Mouse (Mus musculus) intestine, postnatal 0 days (tissue): Measurements from ENCODE around the gene Gm28308. TPM values are rescaled to one million over a fixed set of nuclear protein-coding genes. Genes with fewer than 3 reads are reported as not detected.
A peak's percentile ranks its signal among the peaks of the same experiment; 100 is the strongest.

Experiments used
- ATAC-seq: fragments of 200-750 bp; cut with Nextera tagmentation; 2 replicates; pipeline ENCODE4 v1.8.0; 2017; ENCODE audit warnings: mild to moderate bottlenecking, moderate TSS enrichment, moderate library complexity
- H3K27ac ChIP-seq: fragments of 300-500 bp; sonication (generic); 2 replicates; pipeline ENCODE4 v1.5.1; 2014; ENCODE audit warnings: mild to moderate bottlenecking, low read depth, low read length, moderate library complexity
- H3K27me3 ChIP-seq: fragments of 300-500 bp; sonication (generic); replicated peaks from 2 replicates; pipeline ENCODE4 v1.6.1; 2014; ENCODE audit warnings: low read length, mixed read lengths; ENCODE audit not compliant: control insufficient read depth, insufficient read depth
- H3K36me3 ChIP-seq: fragments of 300-500 bp; sonication (generic); 2 replicates; pipeline ENCODE4 v1.6.1; 2014; ENCODE audit warnings: mild to moderate bottlenecking, moderate library complexity; ENCODE audit not compliant: control insufficient read depth, insufficient read depth
- H3K4me1 ChIP-seq: fragments of 300-500 bp; sonication (generic); replicated peaks from 2 replicates; pipeline ENCODE4 v1.6.1; 2014; ENCODE audit warnings: antibody characterized with exemption, low read length, mixed read lengths; ENCODE audit not compliant: control insufficient read depth, insufficient read depth
- H3K4me2 ChIP-seq: fragments of 300-500 bp; sonication (generic); replicated peaks from 2 replicates; pipeline ENCODE4 v1.6.1; 2014; ENCODE audit warnings: low read depth, mild to moderate bottlenecking, moderate library complexity
- H3K4me3 ChIP-seq: fragments of 300-500 bp; sonication (generic); 2 replicates; pipeline ENCODE4 v1.5.1; 2014; ENCODE audit warnings: low read depth, low read length
- H3K9ac ChIP-seq: fragments of 300-500 bp; sonication (generic); 2 replicates; pipeline ENCODE4 v1.6.1; 2014; ENCODE audit warnings: mild to moderate bottlenecking, low read depth, low read length
- H3K9me3 ChIP-seq: fragments of 300-500 bp; sonication (generic); 2 replicates; pipeline ENCODE4 v1.6.1; 2016; ENCODE audit warnings: mixed run types; ENCODE audit not compliant: control insufficient read depth
- CTCF ChIP-seq: sonication (generic); IDR thresholded peaks from 2 replicates; pipeline ENCODE4 v1.5.1; 2016; ENCODE audit warnings: low read depth, mild to moderate bottlenecking, control low read depth, antibody characterized with exemption, moderate library complexity
- WGBS: fragments of 180-500 bp; shearing (Covaris S2); extraction: QIAGEN DNeasy Blood & Tissue Kit; methylation state at CpG from one replicate; pipeline ENCODE4 v1.1.7; 2014; 5-methylcytosine and 5-hydroxymethylcytosine counted together
- polyA plus RNA-seq: library from polyadenylated mRNA; unstranded; fragments of >200 nt; fragmentation: Nextera tagmentation; extraction: Ambion mirVana; gene quantifications from 2 replicates; pipeline ENCODE4 v1.2.1, GENCODE M21; 2015

The Gm28308 gene
- polyA plus RNA-seq, 1 experiment from 2014 or later: not detected

DNA sequence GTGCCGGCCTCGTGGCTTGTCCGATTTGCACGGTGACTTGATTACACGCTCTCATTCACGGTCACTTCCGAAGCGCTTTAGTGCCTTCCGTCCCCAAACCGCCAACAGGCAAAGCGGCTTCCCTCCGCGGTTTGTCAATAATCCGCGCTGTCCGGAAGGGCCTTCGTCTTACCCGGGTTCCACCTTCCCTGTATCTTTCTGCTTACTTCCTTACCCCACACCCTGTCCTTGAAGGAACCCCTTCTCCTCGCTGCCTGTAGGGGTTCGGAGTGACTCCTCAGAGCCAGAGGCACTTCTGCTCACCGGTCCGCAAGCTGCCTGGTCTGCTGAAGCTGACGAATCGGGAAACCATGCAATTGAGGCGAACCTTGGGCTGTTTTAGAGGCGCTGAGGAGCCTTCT lies 33.3 kb upstream of the Gm28308 start:
- Histone ChIP-seq H3K27me3 (peaks cover 98% of the 10 kb centered on the region), H3K4me3 (peak overlapping the region; percentile 30), H3K27ac (no peak overlapping the region), H3K9ac (0 out of 2 replicates have a peak overlapping the region, but pooled peaks have one; percentile 13), H3K36me3 (no peaks in the 10 kb centered on the region; the same call in 1 of the 2 replicates), H3K9me3 (no peaks in the 10 kb centered on the region), H3K4me1 (no peaks in the 10 kb centered on the region), H3K4me2 (peak overlapping the region; percentile 37; the same call in 1 of the 2 replicates)
- ATAC-seq: no peak
- no peak for TF ChIP-seq CTCF
- under 1% methylated on average over 26 of the region's 26 CpGs for WGBS

DNA sequence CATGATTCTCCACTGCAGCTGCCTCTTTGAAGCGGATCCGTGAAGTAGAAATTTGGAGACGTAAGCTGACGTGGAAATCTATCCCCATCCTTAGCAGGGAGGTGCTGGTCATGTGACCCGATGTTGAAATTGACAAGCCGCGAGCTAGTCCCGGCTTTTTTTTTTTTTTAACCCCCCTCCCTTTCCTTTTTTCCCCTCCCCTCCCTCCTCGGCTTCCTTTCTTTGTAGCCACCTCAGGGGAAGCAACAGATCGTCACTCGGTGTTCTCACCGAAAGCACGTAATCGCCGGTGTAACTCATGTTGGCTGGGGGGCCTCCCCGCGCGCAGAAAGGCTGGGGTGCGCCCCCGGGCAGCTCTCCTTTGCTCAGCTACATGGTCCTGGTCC lies 32.6 kb upstream of the Gm28308 start, which contains the start of gene Hoxa11:
Gene Hoxa11, minus strand, starts transcription at position 54 of the 386 bp plus-strand sequence.
- no peaks in the 10 kb centered on the region; the same call in 1 of the 2 replicates for H3K36me3 ChIP-seq
- under 1% methylated on average over 20 of the region's 20 CpGs for WGBS
- H3K4me2 ChIP-seq: peak within 1 kb of the TSS; percentile 40
- no peaks in the 10 kb centered on the region for H3K4me1 ChIP-seq
- H3K9me3 ChIP-seq: no peaks in the 10 kb centered on the region
- no peak within 1 kb of the TSS for H3K27ac ChIP-seq
- ATAC-seq: no peak
- H3K9ac ChIP-seq: peak within 1 kb of the TSS; percentile 13; the same call in 1 of the 2 replicates
- peak within 1 kb of the TSS; percentile 30 for H3K4me3 ChIP-seq
- H3K27me3 ChIP-seq: peaks cover 98% of the 10 kb centered on the region
- TF ChIP-seq CTCF: no peak

- Histone ChIP-seq H3K9ac (peak overlapping the region; percentile 8; the same call in 1 of the 2 replicates), H3K4me3 (peak overlapping the region; percentile 30), H3K27me3 (peaks cover 100% of the 10 kb centered on the region), H3K4me2 (peak overlapping the region; percentile 40), H3K27ac (no peak overlapping the region), H3K9me3 (no peaks in the 10 kb centered on the region), H3K4me1 (no peaks in the 10 kb centered on the region), H3K36me3 (no peaks in the 10 kb centered on the region; the same call in 1 of the 2 replicates)
- under 1% methylated on average over 71 of the region's 71 CpGs for WGBS
- TF ChIP-seq CTCF: no peak
- ATAC-seq: no peak
Measured at GRCm38 (mm10) chr6:52245040-52245756, 32.1 kb upstream of the Gm28308 start.

- no peak for TF ChIP-seq CTCF
- Histone ChIP-seq H3K27ac (no peak overlapping the region), H3K36me3 (no peaks in the 10 kb centered on the region; the same call in 1 of the 2 replicates), H3K27me3 (peaks cover 100% of the 10 kb centered on the region), H3K4me3 (peak overlapping the region; percentile 30), H3K9ac (peak overlapping the region; percentile 8; the same call in 1 of the 2 replicates), H3K4me1 (no peaks in the 10 kb centered on the region), H3K4me2 (peak overlapping the region; percentile 40), H3K9me3 (no peaks in the 10 kb centered on the region)
- no peak for ATAC-seq
- WGBS: 3% methylated on average over 23 of the region's 23 CpGs
Measured at GRCm38 (mm10) chr6:52244471-52245039, 31.4 kb upstream of the Gm28308 start.

DNA sequence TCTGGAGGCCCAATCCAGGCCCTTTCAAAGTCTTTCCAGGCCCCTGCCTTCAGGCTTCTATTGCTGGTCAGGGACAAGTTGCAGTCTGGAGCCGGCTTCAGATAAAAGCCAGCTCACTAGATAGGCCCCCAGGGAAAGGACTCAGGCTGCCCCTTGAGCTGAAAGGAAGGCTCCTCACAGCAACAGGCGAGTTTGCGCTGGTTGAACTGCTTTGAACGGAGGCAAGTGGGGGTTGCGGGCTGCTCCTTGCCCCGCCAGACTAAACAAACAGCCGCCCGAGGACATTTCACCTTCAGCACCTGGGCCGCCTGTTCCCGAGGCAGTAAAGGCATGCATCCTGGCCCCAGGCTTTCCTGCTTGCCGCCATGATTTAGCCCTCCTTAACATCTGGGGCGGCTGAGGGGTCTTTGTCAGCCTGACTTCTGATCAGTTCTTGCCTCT lies 30.6 kb upstream of the Gm28308 start:
- H3K27ac ChIP-seq: no peak overlapping the region

GRCm38 (mm10) chr6:52242801-52243332 lies 29.7 kb upstream of the Gm28308 start:
- H3K4me1 ChIP-seq: no peaks in the 10 kb centered on the region
- 8% methylated on average over 4 of the region's 4 CpGs for WGBS
- H3K4me2 ChIP-seq: no peak overlapping the region
- H3K9me3 ChIP-seq: no peaks in the 10 kb centered on the region
- H3K27ac ChIP-seq: no peak overlapping the region
- ATAC-seq: no peak
- no peak overlapping the region for H3K4me3 ChIP-seq
- no peak for TF ChIP-seq CTCF
- peaks cover 100% of the 10 kb centered on the region for H3K27me3 ChIP-seq
- H3K9ac ChIP-seq: no peak overlapping the region
- no peaks in the 10 kb centered on the region; the same call in 1 of the 2 replicates for H3K36me3 ChIP-seq

More for the DNA sequence above, 30.6 kb upstream of the Gm28308 start:
- Histone ChIP-seq H3K4me2 (peak overlapping the region; percentile 37), H3K9me3 (no peaks in the 10 kb centered on the region), H3K27me3 (peaks cover 100% of the 10 kb centered on the region), H3K36me3 (no peaks in the 10 kb centered on the region; the same call in 1 of the 2 replicates), H3K4me3 (peak overlapping the region; percentile 30; the same call in 1 of the 2 replicates), H3K9ac (no peak overlapping the region), H3K4me1 (no peaks in the 10 kb centered on the region)
- ATAC-seq: no peak
- 0% methylated on average over 12 of the region's 12 CpGs for WGBS
- no peak for TF ChIP-seq CTCF
